In genomic region chr3:93858957-93859356, GRCm38 (mm10) we compare ENCODE assay signal across 15 mouse cellular contexts. TPM values are rescaled to one million over a fixed set of nuclear protein-coding genes. Genes with fewer than 3 reads are reported as not detected.
A peak's percentile ranks its signal among the peaks of the same experiment; 100 is the strongest.
DNase-seq lines count a peak whose midpoint lies in the region.
"Not testable (repeated sequence)": the region's sequence is repeated elsewhere in the genome, so short reads cannot be mapped to it uniquely, and the experiment has no call there.
"Had no signal": no experiment of that assay in that cellular context is flagged by ENCODE, and none has a peak within 500 bp of the region (broad histone marks: within the 10 kb centered on the region; RNA-seq: fewer than 3 reads in every experiment).

No protein-coding gene starts in this region.

- not testable (repeated sequence) for H3K9me3 ChIP-seq in hindbrain, embryonic 10.5 days

- not testable (repeated sequence) for H3K4me3 ChIP-seq in hindbrain, embryonic 10.5 days

- 78% methylated on average over 8 of the region's 8 CpGs for WGBS in hindbrain, embryonic 10.5 days

- not testable (repeated sequence) for H3K4me1 ChIP-seq in hindbrain, embryonic 10.5 days (replicated peaks)

- H3K36me3 ChIP-seq in hindbrain, embryonic 10.5 days = not testable (repeated sequence)

- not testable (repeated sequence) for H3K27me3 ChIP-seq in hindbrain, embryonic 10.5 days (ENCODE audit: insufficient read depth, poor library complexity, severe bottlenecking)

- not testable (repeated sequence) for H3K27ac ChIP-seq in hindbrain, embryonic 10.5 days

- DNase-seq in embryo, embryonic 11 days = peak; percentile 3
- DNase-seq in hindbrain, embryonic 10.5 days (ENCODE audit: low spot score) = peak; percentile 7
- DNase-seq in kidney, adult 11 months = peak; percentile 7
- peak; percentile 11 for DNase-seq in kidney, adult 9 months
- DNase-seq in retina, postnatal 1 day = peak; percentile 9

RNA-seq across cellular contexts. Expression of gene Tdpoz3, which starts 33.1 kb away (rescaled TPM):
- polyA plus RNA-seq in hindbrain, embryonic 10.5 days (2016; fragmentation: Nextera tagmentation; extraction: Ambion mirVana) = not detected in 2 replicates
- polyA plus RNA-seq: adrenal gland, adult 2 months; brain, embryonic 14.5 days; embryonic facial prominence, embryonic 11.5 days; embryonic facial prominence, embryonic 13.5 days; embryonic facial prominence, embryonic 15.5 days; erythroblast, embryonic 14.5 days; forebrain, embryonic 10.5 days; forebrain, embryonic 12.5 days; forebrain, embryonic 14.5 days; forebrain, embryonic 16.5 days had no signal
